Mouse (Mus musculus) activated CD4-positive, CD25-positive, alpha-beta regulatory T cell, adult 4 months (primary cell): ENCODE measurements around the gene Stkld1. TPM values are rescaled to one million over a fixed set of nuclear protein-coding genes. Genes with fewer than 3 reads are reported as not detected.

Experiments used
- ATAC-seq: one replicate; pipeline ENCODE4 v1.8.0; 2017
- polyA plus RNA-seq, 2 experiments: library from polyadenylated mRNA; unstranded; fragments of 100-300 nt; shearing (Covaris generic); gene quantifications; one replicate each; pipeline ENCODE4 v1.2.1; 2017

Gene Stkld1
- polyA plus RNA-seq, 2 experiments from 2014 or later, result 0.28 to 0.50 TPM

DNA sequence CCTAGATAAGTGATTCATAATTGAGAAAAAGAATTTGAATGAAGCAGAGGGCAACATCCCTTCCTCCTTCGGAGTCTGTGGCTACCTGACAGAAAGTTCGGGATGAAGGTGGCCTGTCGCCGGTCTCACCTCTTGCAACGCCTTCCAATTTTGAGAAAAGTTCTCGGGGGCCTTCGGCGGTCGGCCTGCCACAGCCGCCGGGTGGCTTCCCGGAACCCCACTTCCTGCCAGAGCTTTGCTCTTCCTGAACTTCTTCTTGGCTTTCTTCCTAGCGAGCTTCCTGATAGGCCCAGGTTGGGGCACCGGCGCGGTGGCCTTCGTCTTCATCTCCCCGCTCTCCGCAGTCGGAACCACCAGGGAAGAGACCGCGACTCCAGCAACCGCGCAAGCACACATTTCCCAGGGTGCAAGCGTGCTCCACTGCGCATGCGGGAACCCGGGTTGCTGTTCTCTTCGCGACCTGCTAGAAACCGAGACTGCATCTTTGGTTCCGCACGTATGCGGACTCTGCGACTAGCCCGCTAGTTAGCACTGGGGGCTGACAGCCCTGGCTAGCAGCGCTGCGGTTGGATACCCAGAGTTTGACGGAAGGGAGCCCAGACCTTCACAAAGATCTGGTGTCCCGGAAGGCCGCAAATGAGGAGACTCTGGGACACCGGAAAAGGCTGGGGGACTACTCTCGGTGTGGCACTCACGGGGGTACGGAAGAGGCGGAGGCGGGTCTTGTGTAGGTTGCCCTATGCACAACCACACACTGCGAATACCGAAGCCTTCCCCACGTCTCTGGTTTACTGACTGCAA is 30.3 kb downstream of the Stkld1 start, which contains the start of gene Rexo4:
Gene Rexo4 (minus strand): TSS at position 464 of the 801 bp plus-strand sequence.
- peak; percentile 89 for ATAC-seq

DNA sequence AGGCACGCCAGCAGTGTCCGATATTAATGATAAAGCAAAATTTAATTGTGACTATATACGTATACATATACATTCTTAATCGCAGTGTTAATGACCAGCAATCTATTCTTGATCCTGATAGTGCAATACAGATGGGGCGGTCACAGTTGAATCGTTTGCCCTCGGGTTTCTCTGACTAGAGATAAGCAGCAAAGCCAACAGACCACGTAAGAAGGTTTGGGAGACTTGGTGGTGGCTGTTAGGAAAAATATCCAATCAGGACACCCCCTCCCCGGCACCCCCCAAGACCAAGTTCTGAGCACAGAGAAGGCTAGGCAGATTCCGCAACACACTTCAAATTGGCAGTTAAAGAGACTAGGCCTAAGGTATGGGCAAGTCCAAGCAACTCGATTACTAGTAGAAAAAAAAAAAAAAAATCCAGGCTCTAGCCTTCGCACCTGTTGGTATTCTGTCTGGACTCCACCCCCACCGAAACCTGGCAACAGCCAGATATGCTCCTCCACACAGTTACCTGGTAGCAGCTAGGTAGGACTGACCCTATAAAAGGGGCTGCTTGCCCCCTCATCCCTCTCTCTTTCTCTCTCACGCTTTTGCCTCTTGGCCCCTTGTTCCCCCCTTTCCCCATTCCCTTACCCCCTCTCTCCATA is 31.0 kb downstream of the Stkld1 start:
- no peak for ATAC-seq

- ATAC-seq, result no peak
These were observed 33.4 kb downstream of the Stkld1 start for GRCm38 (mm10) chr2:26967262-26967661.

DNA sequence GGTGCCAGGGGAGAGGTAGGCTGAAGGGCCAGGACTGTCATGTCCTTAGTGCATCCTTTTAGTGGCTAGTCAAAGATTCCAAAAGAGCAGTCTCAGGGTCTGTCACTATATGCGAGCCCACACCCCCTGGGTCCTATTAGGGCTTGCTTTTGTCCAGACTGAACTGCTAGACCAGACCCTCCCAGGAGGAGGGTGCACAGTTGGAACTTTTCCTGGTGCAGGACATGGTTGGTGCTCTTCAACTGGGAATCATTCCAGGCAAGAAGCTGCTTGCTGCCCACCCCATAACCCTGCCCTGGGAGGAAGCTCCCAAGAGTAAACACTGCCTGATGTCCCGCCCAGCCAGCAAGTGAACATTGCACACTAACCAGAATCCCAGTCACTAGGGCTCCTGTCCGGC is 39.3 kb downstream of the Stkld1 start, which contains the start of gene Adamts13:
Gene Adamts13 (plus strand): TSS at position 301 of the 400 bp plus-strand sequence.
- ATAC-seq, result no peak

- no peak for ATAC-seq
These were observed 40.1 kb downstream of the Stkld1 start for GRCm38 (mm10) chr2:26973960-26974359.

- no peak for ATAC-seq
These were observed 46.5 kb downstream of the Stkld1 start for GRCm38 (mm10) chr2:26980361-26980760.

DNA sequence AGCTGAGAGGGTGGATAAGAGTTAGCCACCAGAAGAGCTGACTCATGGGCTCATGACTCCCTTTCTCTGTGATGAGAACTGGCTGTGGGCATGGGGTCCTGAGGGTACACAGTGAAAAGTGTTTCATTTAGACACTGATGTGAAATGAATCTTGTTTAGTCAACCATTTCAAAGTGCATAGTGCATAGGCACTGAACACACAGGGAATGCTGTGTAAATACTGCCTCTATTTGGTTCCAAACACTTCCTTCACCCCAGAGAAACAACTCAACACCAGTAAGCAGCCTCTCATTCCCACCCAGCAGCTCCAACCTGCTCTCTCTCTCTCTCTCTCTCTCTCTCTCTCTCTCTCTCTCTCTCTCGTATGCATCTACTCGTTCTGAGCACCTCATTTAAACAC is 50.3 kb downstream of the Stkld1 start:
- no peak for ATAC-seq

GRCm38 (mm10) chr2:26984640-26985039 is 50.8 kb downstream of the Stkld1 start:
- no peak for ATAC-seq

DNA sequence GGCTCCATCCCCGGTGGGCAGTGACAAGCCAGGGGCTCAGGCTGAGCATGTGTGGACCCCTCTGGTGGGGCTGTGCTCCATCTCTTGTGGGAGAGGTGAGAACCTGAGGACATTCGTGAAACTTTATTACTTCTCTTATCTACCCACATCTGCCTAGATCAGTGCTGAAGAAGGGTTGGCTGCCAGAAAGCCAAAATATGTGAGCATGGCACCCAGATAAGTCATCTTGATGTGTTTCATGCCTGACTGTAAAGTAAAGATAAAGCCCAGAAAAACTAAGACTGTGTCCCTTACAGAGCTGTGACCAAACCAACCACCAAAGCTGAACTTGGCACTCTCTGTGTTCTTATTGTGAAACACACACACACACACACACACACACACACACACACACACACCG is 60.1 kb downstream of the Stkld1 start:
- ATAC-seq, result no peak

- ATAC-seq, result no peak
These were observed 63.7 kb downstream of the Stkld1 start for GRCm38 (mm10) chr2:26997498-26997897.

DNA sequence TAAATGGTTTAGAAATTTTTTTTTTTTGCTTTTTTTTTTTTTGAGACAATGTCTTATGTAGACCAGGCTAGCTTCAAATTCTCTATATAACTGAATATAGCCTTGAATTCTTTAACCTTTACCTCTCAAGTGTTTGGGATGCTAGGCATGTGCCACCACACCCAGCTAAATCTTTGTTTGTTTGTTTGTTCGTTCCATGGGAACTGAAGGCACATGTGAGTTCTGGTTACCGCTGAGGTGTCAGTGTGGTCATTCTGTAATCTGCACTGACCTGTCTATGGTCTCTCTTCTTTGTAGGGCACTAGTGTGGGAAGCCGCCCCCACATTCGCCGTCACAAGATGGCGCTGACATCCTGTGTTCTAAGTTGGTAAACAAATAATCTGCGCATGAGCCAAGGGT is 64.1 kb downstream of the Stkld1 start:
- no peak for ATAC-seq

Other genes with a start within 250 kb of the Stkld1 start
- gene Abo, start 69.1 kb upstream of the Stkld1 start, polyA plus RNA-seq, result not detected
- gene Surf6, start 31.2 kb upstream of the Stkld1 start, polyA plus RNA-seq, result 10 to 100 TPM; 17.5 to 25.5 TPM
- gene Med22, start 23.4 kb upstream of the Stkld1 start, polyA plus RNA-seq, result 10 to 100 TPM; 10.3 to 11.3 TPM
- 1,000 to 10,000 TPM in 1 of 2 experiments, 100 to 1,000 TPM in 1; 720 to 1,212 TPM for gene Rpl7a, start 23.3 kb upstream of the Stkld1 start, polyA plus RNA-seq
- 10 to 100 TPM; 41.8 to 46.6 TPM for gene Surf2, start 17.7 kb upstream of the Stkld1 start, polyA plus RNA-seq
- gene Surf1, start 17.5 kb upstream of the Stkld1 start, polyA plus RNA-seq, result 100 to 1,000 TPM; 115 to 121 TPM
- 10 to 100 TPM; 75.1 to 87.6 TPM for gene Surf4, start 119 bp upstream of the Stkld1 start, polyA plus RNA-seq
- gene Rexo4, start 30.3 kb downstream of the Stkld1 start, polyA plus RNA-seq, result 10 to 100 TPM; 45.0 to 50.3 TPM
- gene Adamts13, start 39.4 kb downstream of the Stkld1 start, polyA plus RNA-seq, result not detected
- 10 to 100 TPM; 16.9 to 19.1 TPM for gene Cacfd1, start 75.9 kb downstream of the Stkld1 start, polyA plus RNA-seq
- gene Slc2a6, start 94.0 kb downstream of the Stkld1 start, polyA plus RNA-seq, result 1 to 10 TPM; 2.1 to 3.2 TPM
- not detected for gene Mymk, start 138.1 kb downstream of the Stkld1 start, polyA plus RNA-seq
- gene Adamtsl2, start 145.3 kb downstream of the Stkld1 start, polyA plus RNA-seq, result not detected
- gene Fam163b, start 208.4 kb downstream of the Stkld1 start, polyA plus RNA-seq, result not detected
- gene Dbh, start 231.2 kb downstream of the Stkld1 start, polyA plus RNA-seq, result not detected